Comparison of ENCODE assay signal across 8 mouse cellular contexts in genomic region chr7:113368746-113369619, GRCm38 (mm10). TPM values are rescaled to one million over a fixed set of nuclear protein-coding genes. Genes with fewer than 3 reads are reported as not detected.
A peak's percentile ranks its signal among the peaks of the same experiment; 100 is the strongest.
DNase-seq lines count a peak whose midpoint lies in the region; ATAC-seq lines count a peak whose summit lies in the region.

TSS of gene Btbd10 (minus strand) at chr7:113369392.

- WGBS in hindbrain, embryonic 16.5 days, result under 1% methylated on average over 64 of the region's 64 CpGs
- WGBS in macrophage (ENCODE audit: missing documents), result under 1% methylated on average over 64 of the region's 64 CpGs

- H3K36me3 ChIP-seq in hindbrain, embryonic 16.5 days (ENCODE audit: control insufficient read depth, insufficient read depth, low read length), result no peaks in the 10 kb centered on the region
- H3K36me3 ChIP-seq in macrophage (ENCODE audit: inconsistent target), result no peaks in the 10 kb centered on the region

- no peaks in the 10 kb centered on the region for H3K27me3 ChIP-seq in hindbrain, embryonic 16.5 days (replicated peaks; ENCODE audit: control insufficient read depth, insufficient read depth, low read length)

- no peaks in the 10 kb centered on the region for H3K9me3 ChIP-seq in hindbrain, embryonic 16.5 days (ENCODE audit: control insufficient read depth, low read length)

- H3K79me2 ChIP-seq in macrophage (ENCODE audit: inconsistent target), result peaks cover 40% of the 10 kb centered on the region

- peak within 1 kb of the TSS; percentile 93 for H3K27ac ChIP-seq in hindbrain, embryonic 16.5 days (ENCODE audit: low read depth, low read length)
- peak within 1 kb of the TSS; percentile 60 for H3K27ac ChIP-seq in macrophage

- H3K9ac ChIP-seq in hindbrain, embryonic 16.5 days (ENCODE audit: low read depth, low read length), result peak within 1 kb of the TSS; percentile 86

- DNase-seq in WW6 (ENCODE audit: low read depth, low spot score), result peak; percentile 97
- DNase-seq in cerebellum, postnatal 4 days (ENCODE audit: low spot score in 2 of 2), result peak; percentile 87 to 96
- peak; percentile 99 for DNase-seq in gastrocnemius, adult 18-20 months (ENCODE audit: low spot score)
- DNase-seq in left cerebral cortex, adult 18-20 months (ENCODE audit: low spot score in 2 of 2), result peak; percentile 96 to 97
- peak; percentile 97 for DNase-seq in right cerebral cortex, adult 18-20 months
- DNase-seq in urinary bladder, postnatal 10 days (ENCODE audit: low spot score), result peak; percentile 92

- H3K4me1 ChIP-seq in hindbrain, embryonic 16.5 days (ENCODE audit: control insufficient read depth, insufficient read depth, low read depth, low read length), result peaks cover 13% of the 10 kb centered on the region

- H3K4me2 ChIP-seq in hindbrain, embryonic 16.5 days (ENCODE audit: low read length), result peak within 1 kb of the TSS; percentile 94

- H3K4me3 ChIP-seq in hindbrain, embryonic 16.5 days (ENCODE audit: low read length), result peak within 1 kb of the TSS; percentile 71
- H3K4me3 ChIP-seq in macrophage (ENCODE audit: inconsistent target), result peak within 1 kb of the TSS; percentile 68

- peak; percentile 99 for ATAC-seq in hindbrain, embryonic 16.5 days

RNA-seq across cellular contexts. Expression of gene Btbd10, which starts in this region (rescaled TPM):
- total RNA-seq in gastrocnemius, adult 18-20 months (2021), result 1 to 10 TPM; 6.8 to 8.9 TPM
- polyA plus RNA-seq in hindbrain, embryonic 16.5 days (2015; fragmentation: Nextera tagmentation; extraction: Ambion mirVana), result 76.9 and 84.2 TPM in 2 replicates
- 10 to 100 TPM; 86.6 to 90.3 TPM for total RNA-seq in left cerebral cortex, adult 18-20 months (2021)
- total RNA-seq in macrophage (2018; cell fraction: chromatin; rRNA removed), result 10 to 100 TPM; 11.0 to 44.4 (median 33.0) TPM
- 10 to 100 TPM; 10.9 to 16.9 (median 13.4) TPM for total RNA-seq in macrophage (2018; cell fraction: cytosol; rRNA removed)
- 10 to 100 TPM; 10.4 to 41.9 (median 20.4) TPM for total RNA-seq in macrophage (2018; cell fraction: nucleus; rRNA removed)
- 13.5 to 20.8 TPM (median 17.1 TPM) in 3 replicates for polyA plus RNA-seq in macrophage (2018)

Comparison
In these comparisons a context has a peak if more than half of its experiments do, and no peak if none do; other contexts are left out.
1. Peak in every context shown above with its lines: DNase-seq, ATAC-seq, H3K4me3 ChIP-seq and H3K27ac ChIP-seq.
2. RNA of gene Btbd10 (total RNA-seq): 86.6 to 90.3 TPM in left cerebral cortex, adult 18-20 months; 6.8 to 8.9 TPM in gastrocnemius, adult 18-20 months; every median in the first group is over 4 times any median in the second.